In the genomic region with DNA sequence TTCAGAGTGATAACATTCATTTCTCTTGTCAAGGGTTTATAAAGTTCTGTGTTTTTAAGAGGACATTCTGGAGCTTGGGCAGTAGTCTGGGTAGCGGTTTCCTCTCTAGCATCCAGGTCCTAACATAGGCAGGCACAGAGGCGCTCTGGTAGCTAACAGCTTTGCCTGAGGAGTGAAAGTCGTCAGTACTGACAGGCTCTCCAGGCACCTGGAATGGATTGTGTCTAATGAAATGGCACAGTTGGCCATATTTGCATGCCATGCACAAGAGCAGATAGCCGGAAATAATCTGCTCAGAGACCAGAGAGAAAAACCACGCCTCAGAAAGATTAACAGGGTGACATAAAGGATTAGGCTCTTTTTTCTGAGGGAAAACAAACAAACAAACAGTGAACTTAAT, we compare ENCODE assay signal across 14 mouse cellular contexts. TPM values are rescaled to one million over a fixed set of nuclear protein-coding genes. Genes with fewer than 3 reads are reported as not detected.
DNase-seq lines count a peak whose midpoint lies in the region; ATAC-seq lines count a peak whose summit lies in the region.
"Had no signal": no experiment of that assay in that cellular context is flagged by ENCODE, and none has a peak within 500 bp of the region (broad histone marks: within the 10 kb centered on the region; RNA-seq: fewer than 3 reads in every experiment).

No protein-coding gene starts in this region.

- H3K4me1 ChIP-seq in embryonic facial prominence, embryonic 14.5 days (ENCODE audit: control insufficient read depth, insufficient read depth, low read length), result no peaks in the 10 kb centered on the region
- H3K4me1 ChIP-seq in embryonic facial prominence, embryonic 10.5 days, result no peaks in the 10 kb centered on the region
- H3K4me1 ChIP-seq in midbrain, embryonic 12.5 days, result peaks cover 8% of the 10 kb centered on the region
- no peaks in the 10 kb centered on the region for H3K4me1 ChIP-seq in midbrain, embryonic 16.5 days (ENCODE audit: control insufficient read depth, insufficient read depth, low read length)
- H3K4me1 ChIP-seq: heart, embryonic 15.5 days; limb, embryonic 15.5 days had no signal

- H3K9me3 ChIP-seq in embryonic facial prominence, embryonic 14.5 days (ENCODE audit: control insufficient read depth, low read length), result no peaks in the 10 kb centered on the region
- no peaks in the 10 kb centered on the region for H3K9me3 ChIP-seq in embryonic facial prominence, embryonic 10.5 days
- H3K9me3 ChIP-seq in midbrain, embryonic 12.5 days, result no peaks in the 10 kb centered on the region
- no peaks in the 10 kb centered on the region for H3K9me3 ChIP-seq in midbrain, embryonic 16.5 days (replicated peaks; ENCODE audit: control insufficient read depth, low read length, poor library complexity, severe bottlenecking)
- H3K9me3 ChIP-seq: heart, embryonic 15.5 days; limb, embryonic 15.5 days had no signal

- H3K9ac ChIP-seq in embryonic facial prominence, embryonic 14.5 days (ENCODE audit: low read depth, low read length), result no peak overlapping the region
- H3K9ac ChIP-seq in midbrain, embryonic 12.5 days (replicated peaks), result no peak overlapping the region
- H3K9ac ChIP-seq in midbrain, embryonic 16.5 days (ENCODE audit: low read depth, low read length), result no peak overlapping the region
- H3K9ac ChIP-seq: heart, embryonic 15.5 days; limb, embryonic 15.5 days; lung, embryonic 14.5 days had no signal

- 57% methylated on average over 5 of the region's 5 CpGs for WGBS in embryonic facial prominence, embryonic 14.5 days
- 59% methylated on average over 5 of the region's 5 CpGs for WGBS in embryonic facial prominence, embryonic 10.5 days
- 34% methylated on average over 5 of the region's 5 CpGs for WGBS in midbrain, embryonic 12.5 days
- WGBS in midbrain, embryonic 16.5 days, result 28% methylated on average over 5 of the region's 5 CpGs

- no peak overlapping the region for H3K27ac ChIP-seq in embryonic facial prominence, embryonic 14.5 days (replicated peaks; ENCODE audit: low read depth, low read length)
- no peak overlapping the region for H3K27ac ChIP-seq in embryonic facial prominence, embryonic 10.5 days (replicated peaks)
- no peak overlapping the region for H3K27ac ChIP-seq in midbrain, embryonic 12.5 days (replicated peaks)
- no peak overlapping the region for H3K27ac ChIP-seq in midbrain, embryonic 16.5 days (ENCODE audit: low read length)
- H3K27ac ChIP-seq: heart, embryonic 15.5 days; left cerebral cortex, adult 2 months; limb, embryonic 15.5 days had no signal

- no peaks in the 10 kb centered on the region for H3K27me3 ChIP-seq in embryonic facial prominence, embryonic 14.5 days (replicated peaks; ENCODE audit: control insufficient read depth, insufficient read depth, low read length)
- no peaks in the 10 kb centered on the region for H3K27me3 ChIP-seq in embryonic facial prominence, embryonic 10.5 days (replicated peaks; ENCODE audit: low read depth, poor library complexity, severe bottlenecking)
- H3K27me3 ChIP-seq in midbrain, embryonic 12.5 days, result no peaks in the 10 kb centered on the region
- H3K27me3 ChIP-seq in midbrain, embryonic 16.5 days (ENCODE audit: control insufficient read depth, insufficient read depth, low read depth, low read length), result no peaks in the 10 kb centered on the region
- H3K27me3 ChIP-seq: heart, embryonic 15.5 days; limb, embryonic 15.5 days had no signal

- no peaks in the 10 kb centered on the region for H3K36me3 ChIP-seq in embryonic facial prominence, embryonic 14.5 days (ENCODE audit: control insufficient read depth, insufficient read depth, low read length)
- H3K36me3 ChIP-seq in embryonic facial prominence, embryonic 10.5 days (replicated peaks), result no peaks in the 10 kb centered on the region
- H3K36me3 ChIP-seq in midbrain, embryonic 12.5 days, result no peaks in the 10 kb centered on the region
- no peaks in the 10 kb centered on the region for H3K36me3 ChIP-seq in midbrain, embryonic 16.5 days (ENCODE audit: control insufficient read depth, insufficient read depth, low read length)
- H3K36me3 ChIP-seq: heart, embryonic 15.5 days; limb, embryonic 15.5 days had no signal

- no peak overlapping the region for H3K4me2 ChIP-seq in embryonic facial prominence, embryonic 14.5 days (ENCODE audit: low read depth, low read length)
- no peak overlapping the region for H3K4me2 ChIP-seq in midbrain, embryonic 12.5 days (replicated peaks)
- no peak overlapping the region for H3K4me2 ChIP-seq in midbrain, embryonic 16.5 days (ENCODE audit: low read length)
- H3K4me2 ChIP-seq: heart, embryonic 15.5 days; limb, embryonic 15.5 days; lung, embryonic 14.5 days had no signal

- H3K4me3 ChIP-seq in embryonic facial prominence, embryonic 14.5 days (ENCODE audit: low read depth, low read length), result no peak overlapping the region
- no peak overlapping the region for H3K4me3 ChIP-seq in embryonic facial prominence, embryonic 10.5 days
- no peak overlapping the region for H3K4me3 ChIP-seq in midbrain, embryonic 12.5 days
- H3K4me3 ChIP-seq in midbrain, embryonic 16.5 days (ENCODE audit: low read depth, low read length), result no peak overlapping the region
- H3K4me3 ChIP-seq: heart, embryonic 15.5 days; left cerebral cortex, adult 2 months; limb, embryonic 15.5 days had no signal

- peak; percentile 22 for DNase-seq in embryonic facial prominence, embryonic 14.5 days (ENCODE audit: low spot score)
- no peak for DNase-seq in embryonic facial prominence, embryonic 10.5 days (ENCODE audit: low spot score)
- peak; percentile 43 to 57 for DNase-seq in cerebellum, postnatal 25 days
- DNase-seq in frontal cortex, postnatal 14 days (ENCODE audit: low spot score in 2 of 2), result no peak
- no peak for DNase-seq in right cerebral cortex, postnatal 14 days
- no peak for DNase-seq in kidney, postnatal 10 days
- DNase-seq: kidney, postnatal 4 days; lung, embryonic 14.5 days; thymus, adult 2 months had no signal

- ATAC-seq in embryonic facial prominence, embryonic 14.5 days (ENCODE audit: low read depth), result no peak
- peak; percentile 62 for ATAC-seq in midbrain, embryonic 12.5 days (ENCODE audit: low FRiP score, low read depth)
- ATAC-seq in midbrain, embryonic 16.5 days, result no peak

RNA-seq across cellular contexts. Expression of a gene that starts 58.8 kb away (rescaled TPM):
- 11.3 and 14.5 TPM in 2 replicates for polyA plus RNA-seq in embryonic facial prominence, embryonic 14.5 days (2014; fragmentation: Nextera tagmentation; extraction: Ambion mirVana)
- 6.0 and 8.4 TPM in 2 replicates for polyA plus RNA-seq in embryonic facial prominence, embryonic 10.5 days (2016; fragmentation: Nextera tagmentation; extraction: Ambion mirVana)
- polyA plus RNA-seq in midbrain, embryonic 12.5 days (2016; fragmentation: Nextera tagmentation; extraction: Ambion mirVana), result 43.9 and 47.6 TPM in 2 replicates
- polyA plus RNA-seq in midbrain, embryonic 16.5 days (2015; fragmentation: Nextera tagmentation; extraction: Ambion mirVana), result 114 and 122 TPM in 2 replicates

Comparison
In these comparisons a context has a peak if more than half of its experiments do, and no peak if none do; other contexts are left out.
1. DNase-seq: peak in embryonic facial prominence, embryonic 14.5 days (single experiment) and cerebellum, postnatal 25 days (2 of 2); none in embryonic facial prominence, embryonic 10.5 days (single experiment), frontal cortex, postnatal 14 days (0 of 2), right cerebral cortex, postnatal 14 days (single experiment) and kidney, postnatal 10 days (single experiment).